ENCODE assay signal across 11 mouse cellular contexts in genomic region chr6:6909586-6909985, GRCm38 (mm10). TPM values are rescaled to one million over a fixed set of nuclear protein-coding genes. Genes with fewer than 3 reads are reported as not detected.
DNase-seq lines count a peak whose midpoint lies in the region; ATAC-seq lines count a peak whose summit lies in the region.
"Had no signal": no experiment of that assay in that cellular context is flagged by ENCODE, and none has a peak within 500 bp of the region (broad histone marks: within the 10 kb centered on the region; RNA-seq: fewer than 3 reads in every experiment).

No protein-coding gene starts in this region.

- WGBS in forebrain, embryonic 13.5 days: 67% methylated on average over 8 of the region's 8 CpGs

- no peaks in the 10 kb centered on the region for H3K4me1 ChIP-seq in forebrain, embryonic 13.5 days
- H3K4me1 ChIP-seq: neural tube, embryonic 13.5 days had no signal

- DNase-seq in cerebellum, postnatal 10 days: peak; percentile 6 to 12
- DNase-seq in cerebellum, adult 11 months: no peak
- DNase-seq in adrenal gland, postnatal 10 days: peak; percentile 69
- peak; percentile 86 for DNase-seq in heart, postnatal 10 days
- DNase-seq in lung, postnatal 25 days (ENCODE audit: low spot score): peak; percentile 32
- DNase-seq in cerebellum, adult 9-11 months: no peak
- DNase-seq in frontal cortex, postnatal 36 days (ENCODE audit: low spot score in 2 of 2): no peak

- H3K27me3 ChIP-seq in forebrain, embryonic 13.5 days: no peaks in the 10 kb centered on the region
- H3K27me3 ChIP-seq: limb, embryonic 13.5 days; neural tube, embryonic 13.5 days had no signal

- H3K4me3 ChIP-seq in forebrain, embryonic 13.5 days: no peak overlapping the region
- H3K4me3 ChIP-seq: limb, embryonic 13.5 days; neural tube, embryonic 13.5 days had no signal

- H3K9me3 ChIP-seq in forebrain, embryonic 13.5 days (replicated peaks): no peaks in the 10 kb centered on the region
- H3K9me3 ChIP-seq: limb, embryonic 13.5 days; neural tube, embryonic 13.5 days had no signal

- H3K27ac ChIP-seq in forebrain, embryonic 13.5 days: no peak overlapping the region
- H3K27ac ChIP-seq: limb, embryonic 13.5 days; neural tube, embryonic 13.5 days had no signal

- no peak overlapping the region for H3K4me2 ChIP-seq in forebrain, embryonic 13.5 days
- H3K4me2 ChIP-seq: limb, embryonic 13.5 days; neural tube, embryonic 13.5 days had no signal

- no peaks in the 10 kb centered on the region for H3K36me3 ChIP-seq in forebrain, embryonic 13.5 days (ENCODE audit: poor library complexity, severe bottlenecking)
- H3K36me3 ChIP-seq: limb, embryonic 13.5 days; neural tube, embryonic 13.5 days had no signal

- intact Hi-C loops in heart, postnatal 10 days (cut with DNase I): no loop called here

- H3K9ac ChIP-seq in forebrain, embryonic 13.5 days: no peak overlapping the region
- H3K9ac ChIP-seq: limb, embryonic 13.5 days; neural tube, embryonic 13.5 days had no signal

- ATAC-seq in forebrain, embryonic 13.5 days: no peak
- ATAC-seq: hindbrain, embryonic 16.5 days had no signal

RNA-seq across cellular contexts. Expression of gene Dlx5, which starts 27.7 kb away (rescaled TPM):
- 1 to 10 TPM in 1 of 2 experiments, under 1 TPM in 1; 0.76 to 1.2 TPM for total RNA-seq in adrenal gland, postnatal 10 days (2021)
- total RNA-seq in heart, postnatal 10 days (2021): under 1 TPM; 0.25 to 0.45 TPM
- 84.5 and 91.5 TPM in 2 replicates for polyA plus RNA-seq in forebrain, embryonic 13.5 days (2015; fragmentation: Nextera tagmentation; extraction: Ambion mirVana)
- polyA plus RNA-seq: hindbrain, embryonic 16.5 days had no signal

RNA-seq across cellular contexts. Expression of gene Sdhaf3, which starts 46.2 kb away (rescaled TPM):
- total RNA-seq in adrenal gland, postnatal 10 days (2021): 1 to 10 TPM; 5.2 to 6.0 TPM
- total RNA-seq in heart, postnatal 10 days (2021): 1 to 10 TPM; 3.8 to 4.0 TPM
- polyA plus RNA-seq in forebrain, embryonic 13.5 days (2015; fragmentation: Nextera tagmentation; extraction: Ambion mirVana): 7.7 and 8.9 TPM in 2 replicates

RNA-seq across cellular contexts. Expression of gene Dlx6, which starts 46.5 kb away (rescaled TPM):
- under 1 TPM in 1 of 2 experiments, not detected in 1; 0.57 TPM for total RNA-seq in adrenal gland, postnatal 10 days (2021)
- total RNA-seq in heart, postnatal 10 days (2021): under 1 TPM in 1 of 2 experiments, not detected in 1; 0.27 TPM
- 15.5 and 16.2 TPM in 2 replicates for polyA plus RNA-seq in forebrain, embryonic 13.5 days (2015; fragmentation: Nextera tagmentation; extraction: Ambion mirVana)
- polyA plus RNA-seq: hindbrain, embryonic 16.5 days; neural tube, embryonic 13.5 days had no signal

Comparison
In these comparisons a context has a peak if more than half of its experiments do, and no peak if none do; other contexts are left out.
1. DNase-seq: peak in cerebellum, postnatal 10 days (2 of 2), adrenal gland, postnatal 10 days (single experiment), heart, postnatal 10 days (2 of 2) and lung, postnatal 25 days (single experiment); none in cerebellum, adult 11 months (single experiment), cerebellum, adult 9-11 months (single experiment) and frontal cortex, postnatal 36 days (0 of 2).